Mouse (Mus musculus) liver, adult 2 months (tissue): ENCODE data around the gene Krtap27-1.

Experiments
- CTCF ChIP-seq: fragments of 200-500 bp; IDR thresholded peaks from 2 replicates; pipeline ENCODE4 v1.5.1; 2011; ENCODE audit warnings: low read depth, low read length, control low read depth
- POLR2A ChIP-seq: fragments of 200-500 bp; IDR thresholded peaks from 2 replicates; pipeline ENCODE4 v1.6.1; 2011; ENCODE audit warnings: low read length, control low read depth; ENCODE audit not compliant: insufficient read depth; ENCODE audit errors: extremely low read depth

GRCm38 (mm10) chr16:88627566-88627965 lies 43.9 kb downstream of the Krtap27-1 start, which contains the start of gene 2310079G19Rik:
- TF ChIP-seq POLR2A (no peak), CTCF (no peak)
